Mouse (Mus musculus): ENCODE results near the gene Serpinb6a. TPM values are rescaled to one million over a fixed set of nuclear protein-coding genes. Genes with fewer than 3 reads are reported as not detected.
A peak's percentile ranks its signal among the peaks of the same experiment; 100 is the strongest.
"Not testable (repeated sequence)": the region's sequence is repeated elsewhere in the genome, so short reads cannot be mapped to it uniquely, and the experiment has no call there.

Serpinb6a gene
- total RNA-seq, 4 experiments from 2014 or later = 448 to 750 (median 575) TPM

DNA sequence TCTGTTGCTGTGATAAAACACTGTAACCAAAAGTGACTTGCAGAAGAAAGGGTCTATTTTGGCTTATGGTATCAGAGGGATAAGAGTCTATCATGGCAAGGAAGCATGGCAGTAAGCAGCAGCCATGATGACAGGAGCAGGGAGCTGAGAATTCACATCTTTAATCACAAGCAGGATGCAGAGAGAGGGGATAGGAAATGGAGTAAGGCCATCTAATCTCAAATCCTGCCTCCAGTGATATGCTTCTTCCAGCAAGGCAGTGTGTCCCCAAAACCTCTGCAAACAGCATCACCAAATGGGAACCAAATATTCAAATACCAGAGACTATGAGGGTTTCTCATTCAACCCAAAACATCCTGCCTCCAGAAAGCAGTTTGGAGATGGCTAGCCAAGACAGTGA, 36.0 kb downstream of the Serpinb6a start:
- no peak for DNase-seq

DNA sequence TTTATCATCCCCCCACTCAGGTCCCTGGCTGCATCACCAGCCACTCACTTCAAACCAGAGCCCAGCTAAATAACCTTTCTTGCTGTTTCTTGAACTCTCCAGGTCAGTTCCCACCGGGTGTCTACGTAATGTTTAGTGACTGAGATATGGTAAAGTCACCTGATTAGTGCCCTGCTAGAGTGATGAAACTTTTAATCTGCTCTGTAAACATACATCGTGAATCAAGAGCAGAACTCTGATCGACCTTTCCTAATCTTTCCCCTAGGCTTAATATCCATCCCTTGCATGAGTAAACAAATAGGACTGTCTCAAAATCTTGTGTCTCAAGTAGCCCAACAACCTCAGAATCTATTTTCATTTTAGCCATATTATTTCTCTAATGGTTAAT, 36.6 kb downstream of the Serpinb6a start:
- no peak for DNase-seq

DNA sequence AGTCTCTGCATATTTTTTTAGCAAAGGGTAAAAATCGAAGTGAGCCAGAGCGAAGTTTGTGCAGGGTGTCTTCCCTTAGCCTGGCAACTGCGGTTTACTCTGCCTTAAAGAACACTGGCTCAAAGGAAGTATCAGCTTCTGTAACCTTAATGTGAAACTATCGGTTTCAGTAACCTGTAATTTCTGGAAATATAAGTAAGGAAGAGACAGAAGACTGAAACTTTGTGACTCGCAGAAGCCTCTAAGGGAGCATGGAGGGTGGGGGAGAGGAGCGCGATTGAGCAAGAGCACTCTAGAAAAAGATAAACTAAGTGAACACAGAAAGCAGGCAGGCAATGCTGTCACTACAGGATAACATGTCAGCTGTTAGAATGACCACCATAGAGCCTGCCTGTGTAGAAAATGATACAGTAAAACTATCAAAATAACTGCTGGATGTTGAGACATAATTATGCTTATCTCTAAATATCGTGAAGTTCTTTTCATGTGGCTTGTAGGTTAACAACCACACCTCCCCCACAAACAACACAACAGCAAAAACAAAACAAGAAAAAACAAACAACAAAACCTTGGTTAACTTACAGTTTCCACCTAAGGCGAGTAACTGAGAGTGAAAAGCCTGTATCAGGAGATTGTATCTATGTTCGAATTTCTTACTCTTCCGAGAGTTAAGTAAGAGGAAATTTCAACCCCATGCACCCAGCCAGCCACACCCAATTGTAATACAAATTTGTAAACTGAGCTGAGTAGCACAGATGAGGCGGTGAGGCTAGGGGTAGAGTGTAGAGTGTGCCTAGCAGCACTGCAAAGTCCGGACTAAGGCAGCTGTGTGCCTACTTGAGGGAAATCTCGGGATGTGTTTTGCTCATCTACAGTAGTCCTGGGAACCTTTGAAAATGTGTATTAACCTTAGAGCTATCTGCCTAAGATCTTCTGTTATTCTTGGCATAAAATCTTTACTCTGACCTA, 37.3 kb downstream of the Serpinb6a start:
- DNase-seq = no peak

DNA sequence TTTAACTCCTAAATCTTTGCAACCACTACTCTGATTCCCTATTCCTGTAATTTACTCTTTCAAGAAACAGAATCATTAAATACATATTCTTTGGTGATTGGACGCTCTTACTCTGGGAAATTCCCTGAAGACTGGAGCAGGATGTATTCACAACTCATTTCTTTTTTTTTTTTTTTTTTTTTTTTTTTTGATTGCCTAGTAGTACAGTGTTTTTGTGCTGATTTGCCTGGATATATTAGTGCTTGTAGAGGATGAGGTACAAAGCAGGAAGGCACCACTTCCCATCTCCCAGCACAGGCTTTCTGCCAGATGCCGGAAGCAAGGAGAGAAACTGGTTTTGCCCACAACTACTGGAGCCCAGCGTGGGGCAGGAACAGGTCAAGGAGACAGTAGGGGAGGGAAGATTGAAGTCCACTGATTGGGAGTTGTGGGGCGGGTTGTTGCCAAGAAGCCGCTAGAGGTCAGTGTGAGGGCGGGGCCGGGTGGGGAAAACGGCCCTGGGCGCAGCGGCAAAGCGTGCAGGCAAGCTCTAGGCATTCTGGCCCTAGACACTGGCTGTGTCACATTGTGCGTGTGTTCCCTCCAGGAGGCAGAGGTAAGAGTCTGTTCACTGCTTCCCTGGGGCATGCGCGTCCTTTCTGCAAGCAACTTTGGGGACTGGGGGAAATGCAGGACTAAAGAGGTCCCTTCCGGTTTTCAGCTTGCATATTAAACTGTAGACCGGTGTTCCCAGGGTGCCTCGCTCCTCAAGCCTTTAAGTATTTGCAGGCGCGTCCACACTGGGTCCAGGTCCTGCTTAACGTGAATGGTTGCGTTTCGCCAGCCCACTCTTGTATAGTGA, 38.2 kb downstream of the Serpinb6a start, which contains the start of gene Nqo2:
Nqo2 (plus strand) TSS at position 482 of the 841 bp plus-strand sequence.
- DNase-seq = peak; percentile 82

DNA sequence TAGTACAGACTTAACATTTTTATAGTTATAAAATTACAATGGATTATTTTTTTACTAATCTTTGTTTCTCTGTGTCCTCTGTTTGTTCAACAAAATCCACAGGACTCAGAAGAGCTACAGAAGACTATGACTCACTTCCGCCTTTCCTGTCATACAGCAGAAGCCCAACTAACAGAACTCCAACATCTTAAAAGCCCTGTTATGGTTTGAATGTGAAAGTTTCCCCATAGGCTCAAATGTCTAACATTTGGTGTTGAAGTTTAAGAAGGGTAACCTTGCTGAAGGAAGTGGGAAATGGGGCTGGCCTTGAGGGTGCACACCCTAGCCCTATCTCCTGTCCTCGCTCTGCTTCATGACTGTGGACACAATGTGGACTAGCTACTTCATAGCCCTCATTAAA, 42.8 kb downstream of the Serpinb6a start:
- no peak for DNase-seq

DNA sequence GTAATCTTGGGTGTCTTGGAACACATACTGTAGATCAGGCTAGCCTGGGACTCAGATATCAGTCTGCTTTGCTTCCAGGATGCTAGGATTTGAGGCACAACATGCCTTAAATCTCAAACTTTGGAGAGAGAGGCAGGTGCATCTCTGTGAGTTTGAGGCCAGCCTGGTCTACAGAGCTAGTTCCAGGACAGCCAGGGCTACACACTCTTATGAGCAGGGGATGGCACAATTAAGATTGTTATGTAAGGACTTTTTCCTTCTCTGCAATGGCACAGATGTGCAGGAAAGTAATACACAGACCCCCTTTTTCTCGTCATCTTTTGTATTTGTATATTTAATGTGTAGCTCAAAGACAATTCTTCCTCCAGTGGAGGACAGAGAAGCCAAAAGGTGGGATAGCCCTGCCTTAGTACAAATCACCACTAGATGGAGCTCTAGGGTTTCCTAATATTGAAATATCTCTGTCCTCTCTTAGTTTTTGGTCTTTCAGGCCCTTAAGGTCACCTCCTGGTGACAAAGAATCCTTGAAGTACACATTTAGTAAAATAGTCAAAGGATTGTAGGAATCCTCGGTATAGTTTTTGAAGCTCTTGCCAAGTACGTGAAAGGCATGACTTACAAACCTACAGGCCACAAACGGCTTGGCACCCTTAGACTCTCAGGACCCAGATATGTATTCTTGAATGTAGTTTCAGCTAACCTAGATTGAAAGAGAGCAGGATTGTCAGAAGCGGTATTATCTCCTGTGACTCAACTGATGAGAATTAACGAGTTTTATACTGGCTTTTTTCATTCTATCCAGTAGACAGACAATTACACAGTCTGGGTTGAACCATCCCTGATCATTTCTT, 45.8 kb downstream of the Serpinb6a start:
- no peak for DNase-seq

DNA sequence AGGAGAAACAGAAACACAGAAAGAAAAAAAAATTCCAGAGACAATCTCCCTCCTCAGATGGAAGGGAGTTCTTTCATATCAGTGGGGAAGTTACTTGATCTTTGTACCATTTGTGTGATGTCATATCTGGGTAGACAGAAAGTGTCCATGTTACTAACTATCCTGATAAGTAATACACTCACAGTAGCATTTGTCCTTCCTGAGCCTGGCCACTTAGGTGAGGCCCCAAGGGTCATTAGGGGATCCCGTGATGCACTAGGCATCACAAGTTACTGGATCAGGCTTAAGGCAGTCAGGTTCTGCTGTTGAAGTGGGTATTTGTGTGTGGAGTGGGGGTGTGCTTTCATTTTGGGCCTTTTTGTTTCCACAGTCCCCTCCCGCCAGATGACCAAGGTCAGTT, 49.6 kb downstream of the Serpinb6a start:
- no peak for DNase-seq

DNA sequence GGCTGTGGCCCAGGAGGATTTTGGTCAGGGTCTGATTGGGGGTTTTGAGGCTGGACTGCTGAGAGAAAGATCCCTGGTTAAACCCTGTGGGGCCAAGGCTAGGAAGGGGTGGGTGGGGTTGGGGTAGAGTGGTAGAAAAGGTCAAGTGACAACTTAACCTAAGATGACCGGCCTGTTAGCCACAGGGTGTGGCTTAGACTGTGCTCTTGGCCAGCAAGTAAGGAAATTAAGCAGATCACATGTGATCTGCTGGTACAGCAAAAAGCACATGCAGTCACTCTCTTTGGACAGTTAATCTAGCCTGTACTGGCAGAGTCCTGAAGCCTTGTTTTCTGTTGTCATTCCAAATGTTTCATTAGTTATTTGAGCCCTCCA, 50.5 kb downstream of the Serpinb6a start:
- no peak for DNase-seq

DNA sequence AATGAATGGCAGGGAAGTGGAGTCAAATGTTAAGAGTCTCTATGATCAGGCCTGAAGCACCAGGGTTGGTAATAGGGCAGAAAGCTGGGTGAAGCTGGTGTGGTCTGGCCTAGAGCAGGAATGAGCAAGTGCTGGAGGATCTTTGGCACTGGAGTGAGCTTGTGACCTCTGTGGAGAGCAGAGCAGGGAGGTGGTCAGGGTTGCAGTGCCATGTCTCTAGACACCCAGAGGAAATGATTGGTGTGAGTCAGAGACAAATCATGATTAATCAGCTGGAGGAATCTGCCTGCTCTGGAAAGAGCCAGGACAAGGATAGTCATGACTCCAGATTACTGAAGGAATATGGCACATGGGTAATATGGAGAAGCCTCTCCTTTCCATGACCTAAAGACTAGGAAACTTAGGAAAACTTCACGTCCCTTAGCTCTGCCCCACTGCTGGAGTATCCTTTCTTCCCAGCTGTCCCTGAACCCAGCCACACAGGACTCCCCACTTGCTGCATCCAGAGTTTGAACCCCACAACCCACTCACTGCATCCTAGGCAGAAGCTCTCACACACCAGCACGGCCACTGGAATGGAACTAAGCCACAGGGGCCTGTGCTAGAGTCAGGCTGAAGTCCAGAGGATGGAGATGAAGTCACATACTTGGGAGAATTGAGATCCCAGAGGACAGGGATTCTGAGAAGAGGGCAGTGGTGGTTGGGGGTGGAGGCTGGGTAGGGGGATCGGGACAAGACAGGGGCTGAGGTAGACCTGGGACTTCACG, 51.1 kb downstream of the Serpinb6a start:
- DNase-seq = peak; percentile 83

DNA sequence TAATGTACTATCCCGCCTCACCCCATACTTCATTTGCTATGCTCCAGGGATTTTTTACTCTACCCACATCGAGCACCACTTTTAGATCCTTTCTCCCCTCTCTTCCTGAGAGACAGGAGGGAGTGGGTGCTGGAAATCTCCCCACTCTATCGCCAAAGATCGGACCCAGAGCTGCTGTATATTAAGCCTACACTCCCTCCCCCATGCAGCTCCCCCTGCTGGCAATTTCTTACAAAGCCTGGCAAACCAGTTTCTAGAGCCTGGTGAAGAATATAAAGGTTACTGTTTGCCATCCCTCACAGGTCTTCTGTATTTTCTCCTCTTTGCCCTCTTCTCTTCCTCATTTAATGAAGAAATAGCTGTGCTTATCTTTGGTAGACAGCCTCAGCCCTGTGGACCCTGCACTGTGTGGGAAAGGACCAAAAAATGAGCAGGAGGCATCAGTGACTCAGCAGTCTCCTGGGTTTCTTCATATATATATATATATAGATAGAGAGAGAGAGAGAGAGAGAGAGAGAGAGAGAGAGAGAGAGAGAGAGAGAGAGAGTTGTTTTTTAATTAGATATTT, 60.3 kb downstream of the Serpinb6a start:
- DNase-seq = no peak

DNA sequence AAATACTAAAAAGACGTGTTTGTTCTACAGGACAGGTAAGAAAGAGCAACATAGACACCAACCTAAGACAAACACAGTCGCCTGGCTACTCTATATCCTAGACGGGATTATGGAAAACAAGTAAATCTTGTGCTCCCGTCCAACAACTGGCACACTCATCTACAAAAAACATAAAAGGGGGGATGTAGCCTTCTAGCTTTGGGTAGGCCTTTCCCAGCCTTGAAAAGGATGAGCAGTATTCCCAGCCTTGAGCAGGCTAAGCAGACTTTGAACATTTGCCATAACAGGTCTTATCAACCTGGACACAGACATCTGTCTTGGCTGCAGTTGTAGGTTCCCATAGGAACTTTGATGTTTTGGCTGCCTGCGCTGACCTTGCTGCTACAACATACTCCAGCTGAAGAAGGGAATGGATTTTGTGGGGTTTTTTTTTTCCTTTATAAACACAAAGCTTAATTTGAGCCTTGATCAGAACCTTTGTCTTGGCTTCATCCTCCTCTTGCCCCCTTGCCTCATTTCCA, 61.2 kb downstream of the Serpinb6a start:
- DNase-seq = no peak

DNA sequence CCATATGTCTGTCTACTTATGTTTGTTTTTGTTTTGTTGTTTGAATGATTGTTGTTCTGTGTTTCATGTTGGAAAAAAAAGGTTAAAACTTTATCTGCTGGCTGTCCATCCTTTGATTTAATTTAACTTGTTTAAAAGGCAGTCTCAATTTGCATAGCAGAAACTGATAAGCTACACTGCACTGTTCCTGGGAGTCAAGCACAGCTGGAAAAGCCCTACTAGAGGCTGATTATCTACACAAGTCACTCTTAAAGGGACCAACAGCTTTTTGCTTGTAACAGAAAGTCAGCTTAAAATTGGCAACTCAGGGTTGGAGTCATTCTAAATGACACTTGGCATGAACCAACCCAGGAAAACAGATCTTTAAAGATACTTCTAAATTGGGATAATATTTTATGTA, 65.0 kb downstream of the Serpinb6a start:
- DNase-seq = not testable (repeated sequence)

DNA sequence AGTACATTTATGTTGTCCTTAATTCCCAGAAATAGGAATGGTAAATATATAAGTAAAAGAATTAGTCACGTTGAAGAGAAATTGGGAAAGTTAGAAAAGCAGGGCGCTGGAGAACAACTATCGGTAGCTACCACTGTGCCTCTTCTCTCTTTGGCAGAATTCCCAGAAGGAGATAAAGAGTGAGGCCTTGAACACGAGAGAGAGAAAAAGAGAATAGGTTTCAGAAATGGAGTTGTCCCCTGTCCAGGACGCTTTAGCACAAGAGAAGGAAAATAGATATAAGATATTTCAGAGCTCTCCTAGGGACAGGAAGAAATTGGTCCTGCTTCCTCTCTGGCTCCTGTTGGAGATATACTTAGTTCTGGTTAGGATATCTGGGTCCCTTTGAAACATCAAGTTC, 65.4 kb downstream of the Serpinb6a start:
- no peak for DNase-seq

DNA sequence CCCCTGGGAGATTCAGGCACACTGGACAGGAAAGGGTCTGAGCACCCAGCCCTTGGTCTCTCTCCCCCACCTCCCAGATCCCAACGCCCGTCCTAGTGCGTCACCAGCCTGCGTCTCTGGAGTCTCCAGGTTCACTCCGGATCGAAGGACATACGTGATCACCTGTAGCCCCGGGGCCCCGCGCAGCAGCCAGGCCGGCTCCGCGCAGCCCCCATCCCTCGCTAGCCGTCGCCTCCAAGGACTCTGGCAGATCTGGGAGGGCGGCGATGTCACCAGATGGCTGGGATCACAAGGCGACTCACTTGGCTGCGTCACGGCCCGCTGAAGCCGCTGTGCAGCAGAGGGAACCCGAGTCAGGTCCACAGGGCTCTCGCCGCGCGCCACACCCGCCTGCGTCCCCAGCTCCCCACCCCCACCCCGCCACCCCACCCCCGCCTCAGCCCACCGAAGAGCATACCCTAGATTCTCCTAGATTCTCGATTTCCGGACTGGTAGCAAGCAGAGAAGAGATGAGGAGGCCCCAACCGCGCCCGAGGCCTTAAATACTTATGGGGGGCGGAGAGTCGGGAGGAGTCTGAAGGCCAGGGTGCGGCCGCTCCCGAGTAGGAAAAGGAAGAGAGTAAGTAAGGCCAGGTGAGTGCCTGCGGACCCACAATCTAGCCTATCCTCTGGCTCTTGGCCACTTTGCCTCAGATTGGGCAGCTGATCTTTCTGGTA, 67.0 kb downstream of the Serpinb6a start:
- DNase-seq = peak; percentile 63

DNA sequence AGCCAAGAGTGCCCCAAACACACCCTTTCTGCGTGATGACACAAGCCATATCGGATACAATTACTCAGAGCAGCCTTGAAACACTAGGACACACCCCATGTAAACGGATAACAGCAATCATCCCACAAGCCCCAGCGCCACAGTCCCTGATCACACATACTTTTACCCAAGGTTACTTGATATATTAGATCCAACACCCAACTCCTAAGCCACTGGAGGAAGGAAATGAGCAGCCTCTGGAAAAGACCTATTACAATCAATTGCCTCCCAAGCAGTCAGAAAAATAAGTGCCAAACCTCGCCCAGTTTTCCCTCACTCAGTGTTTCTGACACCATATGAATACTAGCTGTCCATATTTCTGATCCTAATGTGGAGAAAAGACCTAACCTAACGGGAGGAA, 67.9 kb downstream of the Serpinb6a start:
- DNase-seq = peak; percentile 77

DNA sequence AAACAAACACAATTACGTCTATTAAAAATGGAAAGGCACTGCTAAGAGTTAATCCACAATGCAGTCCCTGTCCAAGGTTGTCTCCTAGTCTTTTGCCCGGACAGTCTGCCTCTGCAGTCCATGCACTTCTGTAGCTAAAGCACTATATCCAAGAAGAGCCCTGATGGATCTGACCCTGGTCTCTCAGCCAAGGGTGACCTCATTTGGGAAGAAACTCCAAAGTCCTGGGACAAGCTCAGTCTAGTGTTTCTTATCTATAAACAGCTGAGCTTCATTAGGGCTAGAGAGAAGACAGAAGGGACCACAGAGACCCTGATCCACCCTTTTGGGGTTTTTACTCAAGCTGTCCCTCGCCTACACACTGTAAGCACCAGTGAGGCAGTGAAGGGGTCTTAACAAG, 71.7 kb downstream of the Serpinb6a start:
- no peak for DNase-seq

DNA sequence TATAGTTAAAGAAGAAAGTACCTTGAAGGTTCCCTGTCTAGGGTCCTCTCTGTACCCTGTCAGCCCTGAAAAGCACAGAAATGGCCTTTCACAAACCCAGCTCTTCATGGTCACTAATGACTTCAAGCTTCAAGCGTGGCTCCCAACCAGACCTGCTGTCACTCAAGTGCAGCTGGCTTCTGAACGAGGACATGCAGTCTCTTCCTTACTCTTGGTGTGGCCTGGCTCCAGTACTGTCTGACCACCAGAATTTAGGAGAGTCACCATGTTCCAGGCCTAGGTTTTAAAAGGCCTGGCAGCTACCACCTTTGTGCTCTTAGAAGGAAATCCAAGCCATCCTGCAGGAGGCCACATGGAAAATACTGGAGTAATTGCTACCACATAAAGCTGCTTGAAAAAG, 72.3 kb downstream of the Serpinb6a start:
- no peak for DNase-seq

DNA sequence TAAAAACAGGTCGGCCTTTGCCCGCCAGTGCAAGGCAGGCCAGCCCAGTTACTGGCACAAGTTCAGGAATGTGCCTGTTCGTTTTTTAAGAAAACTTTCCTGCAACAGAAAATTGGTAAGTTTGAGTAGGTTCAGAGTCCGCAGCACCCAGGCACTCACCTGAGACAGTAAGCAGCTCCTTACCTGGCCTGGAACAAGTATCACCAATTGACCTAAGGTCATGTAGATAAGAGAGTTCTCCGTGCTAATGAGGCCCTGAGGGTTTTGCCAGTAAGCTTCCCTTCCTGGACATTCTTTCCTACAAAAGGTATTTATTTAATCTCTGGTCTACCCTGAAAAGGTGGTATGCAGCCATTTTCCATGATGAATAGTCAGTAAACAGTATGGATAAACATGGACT, 80.9 kb downstream of the Serpinb6a start:
- DNase-seq = no peak

DNA sequence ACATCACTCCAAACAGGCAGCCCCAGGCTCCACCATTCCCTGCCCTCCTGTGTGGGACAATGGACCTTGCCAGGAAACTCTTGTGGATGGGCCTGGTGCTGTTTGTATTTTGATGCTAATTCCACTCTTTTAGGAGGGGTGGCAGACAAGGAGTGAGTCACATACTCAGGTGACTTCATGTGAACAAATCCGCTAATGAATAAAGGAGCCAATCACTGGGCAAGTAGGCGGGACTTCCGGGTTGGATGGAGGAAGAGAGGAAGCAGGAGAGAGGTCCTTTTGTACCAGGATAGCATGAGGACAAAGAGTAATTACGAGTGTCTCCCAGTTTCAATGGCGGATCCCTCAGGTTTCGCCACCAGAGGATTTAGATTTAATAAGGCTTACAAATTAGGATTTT, 81.6 kb downstream of the Serpinb6a start:
- DNase-seq = no peak

DNA sequence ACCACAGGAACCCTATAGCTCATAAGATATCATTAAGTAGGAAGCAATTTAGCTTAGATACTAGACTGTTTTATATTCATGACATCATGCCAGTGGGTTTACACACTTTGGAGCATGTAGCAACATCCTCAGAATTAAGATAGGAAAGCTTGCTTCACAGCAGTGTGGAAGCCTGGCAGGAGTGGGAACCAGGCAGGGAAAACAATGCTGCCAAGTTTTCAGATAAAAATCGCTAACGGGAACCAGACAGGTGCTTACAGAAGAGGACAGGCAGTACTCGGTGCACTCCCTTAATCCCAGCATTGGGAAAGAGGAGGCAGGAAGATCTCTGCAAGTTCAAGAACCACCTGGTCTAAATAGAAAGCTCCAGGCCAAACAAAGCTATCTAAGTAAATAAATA, 95.8 kb downstream of the Serpinb6a start:
- no peak for DNase-seq
